Mouse (Mus musculus): ENCODE data around the gene Fgfr2. TPM values are rescaled to one million over a fixed set of nuclear protein-coding genes. Genes with fewer than 3 reads are reported as not detected.

Gene Fgfr2
- polyA plus RNA-seq, 1 experiment = 0.17 TPM

DNA sequence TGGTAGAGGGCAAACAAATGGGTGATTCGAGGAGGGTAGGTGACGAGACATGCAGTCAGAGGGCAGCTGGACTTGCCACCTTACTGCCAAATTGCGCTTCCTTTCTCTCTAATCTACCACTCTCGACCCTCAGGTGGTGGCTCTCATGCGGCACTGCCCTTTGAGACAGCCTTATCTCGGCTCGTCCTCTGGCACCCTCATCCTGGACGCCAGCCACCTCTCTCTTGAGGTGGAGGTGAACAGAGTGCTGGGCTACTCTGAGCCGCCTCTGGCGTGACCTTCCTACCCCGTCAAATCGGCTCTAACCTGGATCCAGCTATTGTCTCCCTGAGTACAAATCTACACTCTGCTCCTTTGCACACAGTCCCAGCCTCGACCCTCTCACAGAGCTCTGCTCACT, 344.5 kb downstream of the Fgfr2 start:
- Histone ChIP-seq H3K36me3 (ENCODE audit: control insufficient read depth, insufficient read depth) (no peaks in the 10 kb centered on the region), H3ac (ENCODE audit: control insufficient read depth, insufficient read length) (no peak overlapping the region), H3K27me3 (ENCODE audit: control insufficient read depth, insufficient read depth, insufficient read length) (no peaks in the 10 kb centered on the region), H3K4me2 (ENCODE audit: low read depth) (no peak overlapping the region), H3K79me2 (ENCODE audit: control insufficient read depth, insufficient read depth) (no peaks in the 10 kb centered on the region), H3K4me3 (no peak overlapping the region)
- TF ChIP-seq POLR2AphosphoS2 (IDR thresholded peaks at IDR 0.05; ENCODE audit: insufficient read length, low read depth) (no peak), E2F4 (IDR thresholded peaks at IDR 0.05; ENCODE audit: insufficient read depth) (no peak), USF1 (IDR thresholded peaks at IDR 0.05; ENCODE audit: low read depth) (no peak), MYOD1 (IDR thresholded peaks at IDR 0.05; ENCODE audit: control insufficient read depth in 1 of 3, insufficient read length in 2 of 3, low read depth in 2 of 3) (no peak), SRF (IDR thresholded peaks at IDR 0.05; ENCODE audit: control insufficient read depth, insufficient read length, low read depth) (no peak), POLR2A (IDR thresholded peaks at IDR 0.05; ENCODE audit: insufficient read length, low read depth) (no peak), MAX (IDR thresholded peaks at IDR 0.05; ENCODE audit: low read depth) (no peak), TCF3 (IDR thresholded peaks at IDR 0.05; ENCODE audit: insufficient read length, low read depth) (no peak), MYOG (IDR thresholded peaks at IDR 0.05; ENCODE audit: control insufficient read depth in 1 of 3, insufficient read depth in 1 of 3, insufficient read length in 2 of 3, low read depth in 2 of 3) (no peak), REST (IDR thresholded peaks at IDR 0.05; ENCODE audit: insufficient read depth, insufficient read length) (no peak), TCF12 (IDR thresholded peaks at IDR 0.05; ENCODE audit: insufficient read depth, poor library complexity, severe bottlenecking) (no peak), CEBPB (IDR thresholded peaks at IDR 0.05; ENCODE audit: insufficient read depth, poor library complexity, severe bottlenecking) (no peak)

DNA sequence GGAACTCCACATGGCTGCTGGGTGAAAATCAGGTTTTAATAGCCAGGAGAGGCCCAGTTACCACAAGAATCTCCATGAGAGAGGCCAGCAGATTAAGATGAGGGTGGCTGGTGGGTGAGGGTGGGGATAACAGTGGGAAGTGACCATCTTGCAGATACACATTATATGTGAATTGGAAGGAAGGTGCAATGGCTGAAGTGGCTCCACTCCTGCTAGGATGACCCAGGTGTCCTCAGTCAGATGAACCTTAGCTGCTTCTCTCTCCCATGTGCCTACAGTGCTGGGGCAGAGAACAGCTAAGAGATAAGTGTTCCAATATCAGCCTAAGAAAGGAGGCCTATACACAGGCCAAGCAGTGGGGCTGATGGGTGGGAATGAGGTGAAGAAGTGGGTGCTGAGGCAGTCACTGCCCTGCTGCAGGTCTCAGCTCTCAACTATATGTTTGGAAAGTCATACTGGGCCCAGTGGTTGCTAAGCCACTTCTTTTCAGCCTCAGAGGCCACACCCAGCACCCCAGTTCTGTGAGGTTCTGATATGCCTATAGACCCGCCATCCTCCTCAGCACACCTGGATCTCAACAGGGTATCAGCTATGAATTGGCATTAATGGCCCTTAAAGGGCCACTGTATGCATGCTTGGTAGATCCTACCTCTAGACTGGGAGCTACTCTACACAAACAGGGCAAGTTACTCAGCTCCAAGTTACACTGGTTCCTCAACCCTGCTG, 345.3 kb downstream of the Fgfr2 start:
- no peak overlapping the region for H3ac ChIP-seq (ENCODE audit: control insufficient read depth, insufficient read length)
- H3K4me3 ChIP-seq = no peak overlapping the region
- H3K36me3 ChIP-seq (ENCODE audit: control insufficient read depth, insufficient read depth) = no peaks in the 10 kb centered on the region
- H3K4me2 ChIP-seq (ENCODE audit: low read depth) = no peak overlapping the region
- H3K79me2 ChIP-seq (ENCODE audit: control insufficient read depth, insufficient read depth) = no peaks in the 10 kb centered on the region
- H3K27me3 ChIP-seq (ENCODE audit: control insufficient read depth, insufficient read depth, insufficient read length) = no peaks in the 10 kb centered on the region
- TF ChIP-seq SRF (IDR thresholded peaks at IDR 0.05; ENCODE audit: control insufficient read depth, insufficient read length, low read depth) = no peak
- no peak for TF ChIP-seq CEBPB (IDR thresholded peaks at IDR 0.05; ENCODE audit: insufficient read depth, poor library complexity, severe bottlenecking)
- no peak for TF ChIP-seq USF1 (IDR thresholded peaks at IDR 0.05; ENCODE audit: low read depth)
- TF ChIP-seq E2F4 (IDR thresholded peaks at IDR 0.05; ENCODE audit: insufficient read depth) = no peak
- no peak for TF ChIP-seq POLR2AphosphoS2 (IDR thresholded peaks at IDR 0.05; ENCODE audit: insufficient read length, low read depth)
- no peak for TF ChIP-seq TCF3 (IDR thresholded peaks at IDR 0.05; ENCODE audit: insufficient read length, low read depth)
- no peak for TF ChIP-seq TCF12 (IDR thresholded peaks at IDR 0.05; ENCODE audit: insufficient read depth, poor library complexity, severe bottlenecking)

DNA sequence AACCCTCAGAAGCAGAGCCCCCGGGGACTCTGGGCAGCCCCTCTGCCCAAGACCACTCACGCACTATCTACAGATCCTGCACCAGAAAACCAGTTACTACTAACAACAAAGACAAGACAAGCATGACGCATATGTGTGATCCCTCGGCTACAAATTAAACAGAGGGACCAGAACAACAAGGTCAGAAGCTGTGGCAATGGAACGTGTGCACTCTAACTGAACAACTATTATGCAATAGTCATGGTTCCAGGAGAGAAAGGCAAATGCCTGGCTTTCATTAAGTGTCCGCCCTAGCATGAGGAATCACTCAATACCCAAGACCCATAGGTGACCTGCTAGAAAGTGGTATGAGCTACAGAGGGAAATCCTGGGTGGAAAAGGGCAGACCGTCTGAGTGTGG, 346.0 kb downstream of the Fgfr2 start:
- no peak overlapping the region for H3K4me3 ChIP-seq
- no peak overlapping the region for H3ac ChIP-seq (ENCODE audit: control insufficient read depth, insufficient read length)
- no peak for TF ChIP-seq TCF3 (IDR thresholded peaks at IDR 0.05; ENCODE audit: insufficient read length, low read depth)
- no peak for TF ChIP-seq SRF (IDR thresholded peaks at IDR 0.05; ENCODE audit: control insufficient read depth, insufficient read length, low read depth)
- no peak for TF ChIP-seq E2F4 (IDR thresholded peaks at IDR 0.05; ENCODE audit: insufficient read depth)
- TF ChIP-seq POLR2AphosphoS2 (IDR thresholded peaks at IDR 0.05; ENCODE audit: insufficient read length, low read depth) = no peak
- no peak for TF ChIP-seq TCF12 (IDR thresholded peaks at IDR 0.05; ENCODE audit: insufficient read depth, poor library complexity, severe bottlenecking)
- no peak for TF ChIP-seq POLR2A (IDR thresholded peaks at IDR 0.05; ENCODE audit: insufficient read length, low read depth)
- TF ChIP-seq CEBPB (IDR thresholded peaks at IDR 0.05; ENCODE audit: insufficient read depth, poor library complexity, severe bottlenecking) = no peak
- TF ChIP-seq MAX (IDR thresholded peaks at IDR 0.05; ENCODE audit: low read depth) = no peak
- no peak for TF ChIP-seq USF1 (IDR thresholded peaks at IDR 0.05; ENCODE audit: low read depth)
- no peak for TF ChIP-seq REST (IDR thresholded peaks at IDR 0.05; ENCODE audit: insufficient read depth, insufficient read length)
- H3K36me3 ChIP-seq (ENCODE audit: control insufficient read depth, insufficient read depth) = no peaks in the 10 kb centered on the region
- no peaks in the 10 kb centered on the region for H3K79me2 ChIP-seq (ENCODE audit: control insufficient read depth, insufficient read depth)
- no peaks in the 10 kb centered on the region for H3K27me3 ChIP-seq (ENCODE audit: control insufficient read depth, insufficient read depth, insufficient read length)
- no peak overlapping the region for H3K4me2 ChIP-seq (ENCODE audit: low read depth)

DNA sequence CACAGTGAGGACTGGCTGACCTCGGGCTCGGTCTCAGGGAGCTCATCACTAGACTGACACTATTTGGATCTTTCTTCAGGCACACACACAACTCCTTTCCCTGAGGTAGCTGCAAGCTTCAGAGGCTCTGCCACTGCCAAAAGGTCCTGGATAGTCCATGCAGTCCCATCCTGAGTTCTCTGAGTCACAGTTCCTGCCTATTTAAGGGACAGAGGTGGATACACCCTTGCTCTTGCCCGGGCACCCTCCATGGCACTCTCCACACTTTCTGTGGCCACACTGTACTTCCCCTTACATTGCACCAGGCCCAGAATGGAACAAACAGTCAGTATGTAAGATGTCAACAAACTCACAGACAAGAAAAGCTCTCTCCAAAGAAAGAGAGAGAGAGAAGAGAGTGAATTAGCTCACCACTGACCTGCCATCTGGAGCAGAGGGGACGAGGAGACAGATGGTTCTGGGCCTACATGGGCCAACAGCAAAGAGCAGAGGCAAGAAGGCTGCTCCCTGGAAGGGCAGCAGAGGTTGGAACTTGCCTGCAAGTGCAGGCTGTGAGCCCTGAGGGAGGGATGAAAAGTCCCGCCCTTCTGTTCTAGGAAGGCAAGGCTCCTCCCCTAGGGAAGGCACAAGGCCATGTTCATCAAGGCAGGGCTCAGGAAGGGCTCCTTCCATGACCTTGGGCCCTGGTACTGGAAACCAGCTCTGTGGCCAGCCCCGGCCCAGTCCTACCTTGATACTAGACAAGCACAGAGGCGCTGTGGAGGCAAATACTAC, 346.6 kb downstream of the Fgfr2 start:
- no peak for TF ChIP-seq SRF (IDR thresholded peaks at IDR 0.05; ENCODE audit: control insufficient read depth, insufficient read length, low read depth)
- TF ChIP-seq REST (IDR thresholded peaks at IDR 0.05; ENCODE audit: insufficient read depth, insufficient read length) = no peak
- TF ChIP-seq POLR2AphosphoS2 (IDR thresholded peaks at IDR 0.05; ENCODE audit: insufficient read length, low read depth) = no peak
- TF ChIP-seq POLR2A (IDR thresholded peaks at IDR 0.05; ENCODE audit: insufficient read length, low read depth) = no peak
- no peak overlapping the region for H3ac ChIP-seq (ENCODE audit: control insufficient read depth, insufficient read length)
- no peaks in the 10 kb centered on the region for H3K79me2 ChIP-seq (ENCODE audit: control insufficient read depth, insufficient read depth)
- no peaks in the 10 kb centered on the region for H3K36me3 ChIP-seq (ENCODE audit: control insufficient read depth, insufficient read depth)
- no peak overlapping the region for H3K4me2 ChIP-seq (ENCODE audit: low read depth)
- no peaks in the 10 kb centered on the region for H3K27me3 ChIP-seq (ENCODE audit: control insufficient read depth, insufficient read depth, insufficient read length)
- no peak overlapping the region for H3K4me3 ChIP-seq

DNA sequence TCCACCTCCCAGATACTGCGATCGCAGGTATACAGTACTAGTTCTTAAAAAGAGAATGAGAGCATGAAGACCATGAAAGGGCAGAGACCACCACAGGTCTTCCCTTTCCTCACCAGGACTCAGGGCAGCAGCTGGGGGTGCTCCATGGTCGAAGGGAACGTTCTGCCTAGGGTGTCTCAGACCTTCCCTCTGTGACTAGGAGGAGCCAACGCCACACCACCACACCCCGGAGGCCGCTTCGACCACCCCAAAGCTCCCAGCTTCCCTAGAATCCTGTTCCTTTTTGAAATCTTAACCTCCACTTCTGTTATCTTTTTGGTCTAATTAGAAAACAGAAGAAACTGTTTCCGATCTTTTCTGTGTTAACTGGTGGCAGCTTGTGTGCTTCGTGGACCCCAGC, 347.2 kb downstream of the Fgfr2 start:
- TF ChIP-seq TCF12 (IDR thresholded peaks at IDR 0.05; ENCODE audit: insufficient read depth, poor library complexity, severe bottlenecking) (no peak), POLR2AphosphoS2 (IDR thresholded peaks at IDR 0.05; ENCODE audit: insufficient read length, low read depth) (no peak), MAX (IDR thresholded peaks at IDR 0.05; ENCODE audit: low read depth) (no peak), POLR2A (IDR thresholded peaks at IDR 0.05; ENCODE audit: insufficient read length, low read depth) (no peak)
- H3ac ChIP-seq (ENCODE audit: control insufficient read depth, insufficient read length) = no peak overlapping the region
- H3K36me3 ChIP-seq (ENCODE audit: control insufficient read depth, insufficient read depth) = no peaks in the 10 kb centered on the region
- H3K27me3 ChIP-seq (ENCODE audit: control insufficient read depth, insufficient read depth, insufficient read length) = no peaks in the 10 kb centered on the region
- no peak overlapping the region for H3K4me3 ChIP-seq
- H3K79me2 ChIP-seq (ENCODE audit: control insufficient read depth, insufficient read depth) = no peaks in the 10 kb centered on the region
- no peak overlapping the region for H3K4me2 ChIP-seq (ENCODE audit: low read depth)
